Mouse (Mus musculus): ENCODE measurements around the gene Tbrg4. TPM values are rescaled to one million over a fixed set of nuclear protein-coding genes. Genes with fewer than 3 reads are reported as not detected.
"Not testable (repeated sequence)": the region's sequence is repeated elsewhere in the genome, so short reads cannot be mapped to it uniquely, and the experiment has no call there.

Tbrg4 gene
- total RNA-seq (2021), result 100 to 1,000 TPM; 100 to 106 TPM
- long read RNA-seq, experiment 1, transcript Tbrg4-211 (13 exons, 2,324 nt), result minor isoform, 9 of 107 reads
- long read RNA-seq, experiment 1, transcript Tbrg4-201 (12 exons, 2,290 nt), result major isoform, 66 of 107 reads
- long read RNA-seq, experiment 1, partial matches to known transcripts, result 18 of 107 reads
- long read RNA-seq, experiment 1, other reads (novel, unspliced or antisense), result 13 of 107 reads
- long read RNA-seq, experiment 2, transcript Tbrg4-211 (13 exons, 2,324 nt), result minor isoform, 8 of 84 reads
- long read RNA-seq, experiment 2, transcript Tbrg4-201 (12 exons, 2,290 nt), result major isoform, 56 of 84 reads
- long read RNA-seq, experiment 2, partial matches to known transcripts, result 11 of 84 reads
- long read RNA-seq, experiment 2, other reads (novel, unspliced or antisense), result 9 of 84 reads

DNA sequence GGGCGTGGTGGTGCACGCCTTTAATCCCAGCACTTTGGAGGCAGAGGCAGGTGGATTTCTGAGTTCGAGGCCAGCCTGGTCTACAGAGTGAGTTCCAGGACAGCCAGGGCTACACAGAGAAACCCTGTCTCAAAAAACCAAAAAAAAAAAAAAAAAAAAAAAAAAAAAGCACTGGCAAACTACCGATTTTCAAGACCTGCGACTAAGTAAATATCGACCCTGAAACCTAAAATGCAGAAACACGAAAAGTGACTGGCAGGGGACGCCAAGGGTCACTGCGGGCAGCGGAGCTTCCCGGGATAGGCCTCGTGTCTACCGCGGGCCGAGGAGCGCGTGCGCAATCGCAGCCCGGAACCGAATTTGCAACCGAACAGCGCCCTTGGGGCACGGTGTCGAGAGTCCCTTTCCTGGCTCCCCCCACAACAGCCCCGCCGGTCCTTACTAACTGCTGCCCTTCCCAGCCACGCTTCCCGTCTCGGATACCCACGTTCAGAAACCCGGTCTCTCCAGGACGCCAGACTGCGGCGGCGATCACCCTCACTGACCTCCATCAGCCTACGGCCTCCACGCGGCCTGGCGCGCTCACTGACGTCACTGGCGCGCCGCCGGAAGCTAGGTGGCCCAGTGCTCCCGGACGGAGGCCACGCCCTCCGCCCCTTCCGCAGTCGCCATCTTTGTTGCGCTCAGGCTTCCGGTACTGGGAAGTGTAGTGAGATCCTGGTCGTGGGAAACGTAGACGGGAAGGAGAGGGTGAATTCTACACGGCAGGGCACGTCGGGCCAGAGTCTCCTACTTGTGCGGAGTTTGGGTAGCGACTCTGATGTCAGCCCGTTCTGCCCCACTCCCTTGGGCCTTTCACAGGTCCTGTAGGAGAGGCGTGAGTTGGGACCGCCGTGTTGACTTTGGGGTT lies at the start of gene Tbrg4:
TSS of gene Tbrg4 (minus strand) at position 590 of the 910 bp plus-strand sequence.
- DNase-seq, result peak; percentile 95
- intact Hi-C loops (cut with DNase I), result loop anchor here (2.0 kb wide), 2 partner anchors 79 to 159 kb away; partner anchors contain the start of gene Ccm2

DNA sequence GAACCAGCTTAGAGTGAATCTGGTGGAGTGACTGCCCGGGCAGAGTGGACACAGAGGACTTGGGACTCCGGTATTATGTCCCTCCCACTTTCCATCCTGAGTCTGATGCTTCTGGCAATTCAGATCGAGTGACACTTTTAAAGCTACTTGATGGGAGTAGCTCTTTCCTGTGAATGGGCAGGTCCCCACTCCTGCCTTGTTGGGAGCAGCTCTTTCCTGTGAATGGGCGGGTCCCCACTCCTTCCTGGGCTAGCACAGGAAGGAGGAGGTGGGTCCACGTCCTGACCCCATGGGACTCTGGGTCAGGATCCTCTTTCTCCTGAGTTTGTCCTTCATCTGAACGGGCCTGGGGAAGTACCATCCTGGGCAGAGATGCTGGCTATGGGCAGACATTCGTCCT lies 49.5 kb upstream of the Tbrg4 start:
- intact Hi-C loops (cut with DNase I), result loop anchor here (5.0 kb wide), 1 partner anchor 92 kb away; no protein-coding TSS in a partner anchor
- DNase-seq, result peak; percentile 15 to 25

- intact Hi-C loops (cut with DNase I), result loop anchor here (5.0 kb wide), 1 partner anchor 93 kb away; no protein-coding TSS in a partner anchor
- no peak for DNase-seq
These were observed 48.8 kb upstream of the Tbrg4 start for GRCm38 (mm10) chr11:6674701-6675100.

DNA sequence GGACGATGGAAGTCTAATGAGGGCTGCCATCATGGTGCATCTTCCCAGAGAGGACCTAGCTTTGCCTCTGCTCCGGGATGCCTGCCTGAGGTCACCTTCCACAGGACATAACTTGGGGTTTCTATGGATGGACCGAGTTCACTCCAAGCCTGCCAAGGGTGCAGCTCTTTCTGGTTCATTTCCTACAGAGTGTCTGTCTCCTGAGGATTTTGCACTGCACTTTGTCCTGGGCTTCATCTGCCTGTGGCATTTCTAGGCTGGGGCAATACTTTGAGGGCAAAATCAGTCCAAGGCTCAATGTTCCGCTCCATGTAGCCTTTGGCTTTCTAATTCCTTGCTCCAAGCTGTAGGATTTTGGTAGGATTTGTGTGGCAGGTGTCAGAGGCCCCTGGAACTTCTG lies 45.0 kb upstream of the Tbrg4 start:
- intact Hi-C loops (cut with DNase I), result no loop called here
- DNase-seq, result no peak

DNA sequence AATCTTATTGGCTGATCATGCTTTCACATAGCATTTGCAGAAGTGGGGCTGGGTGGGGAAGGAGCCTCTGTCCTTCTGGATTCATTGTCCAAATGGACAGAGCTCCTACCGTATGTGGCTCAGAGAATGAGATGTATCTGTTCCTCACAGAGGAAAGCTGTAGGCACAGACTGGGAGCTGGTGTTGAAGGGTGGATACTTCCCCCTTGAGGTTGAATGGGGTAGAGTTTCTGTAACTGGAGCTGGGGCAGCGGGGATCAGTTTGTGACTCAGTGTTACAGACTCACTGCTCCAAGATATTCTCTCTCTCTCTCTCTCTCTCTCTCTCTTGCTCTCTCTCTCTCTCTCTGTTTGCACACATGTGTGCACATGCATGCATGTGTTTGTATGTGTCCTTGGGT lies 44.2 kb upstream of the Tbrg4 start:
- intact Hi-C loops (cut with DNase I), result no loop called here
- DNase-seq, result no peak

- DNase-seq, result no peak
- intact Hi-C loops (cut with DNase I), result no loop called here
These were observed 43.2 kb upstream of the Tbrg4 start for GRCm38 (mm10) chr11:6669041-6669440.

- DNase-seq, result no peak
- intact Hi-C loops (cut with DNase I), result no loop called here
These were observed 40.8 kb upstream of the Tbrg4 start for GRCm38 (mm10) chr11:6666634-6667033.

- DNase-seq, result no peak
- intact Hi-C loops (cut with DNase I), result no loop called here
These were observed 35.3 kb upstream of the Tbrg4 start for GRCm38 (mm10) chr11:6661206-6661605.

DNA sequence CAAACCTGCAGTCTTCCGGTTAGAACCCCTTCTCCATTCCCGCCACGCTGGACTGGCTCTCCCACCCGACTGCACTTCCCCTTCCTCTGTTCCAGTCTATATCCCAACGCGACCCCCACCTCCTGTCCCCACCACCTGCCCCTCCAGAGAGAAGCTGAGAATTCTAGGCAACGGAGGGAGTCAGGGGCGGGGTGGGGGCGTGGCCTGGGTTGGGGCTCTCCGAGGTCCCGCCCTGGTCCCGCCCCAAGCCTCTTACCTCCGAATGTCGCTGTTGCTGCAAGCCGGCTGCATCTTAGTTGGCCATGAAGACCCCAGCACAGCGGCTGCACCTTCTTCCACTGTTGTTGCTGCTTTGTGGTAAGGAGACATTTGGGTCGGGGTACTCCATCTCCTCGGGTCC lies 32.4 kb upstream of the Tbrg4 start, which contains the start of gene Ramp3:
TSS of gene Ramp3 (plus strand) at position 251 of the 400 bp plus-strand sequence.
- peak; percentile 16 to 30 for DNase-seq
- intact Hi-C loops (cut with DNase I), result loop anchor here (5.0 to 10.0 kb wide), 2 partner anchors 49 to 1647 kb away; no protein-coding TSS in a partner anchor

GRCm38 (mm10) chr11:6654903-6655302 lies 29.0 kb upstream of the Tbrg4 start:
- intact Hi-C loops (cut with DNase I), result loop anchor here (1.0 to 10.0 kb wide), 4 partner anchors 52 to 1650 kb away; no protein-coding TSS in a partner anchor
- peak; percentile 77 to 90 for DNase-seq

- intact Hi-C loops (cut with DNase I), result loop anchor here (10.0 kb wide), 1 partner anchor 1652 kb away; no protein-coding TSS in a partner anchor
- DNase-seq, result not testable (repeated sequence)
These were observed 27.1 kb upstream of the Tbrg4 start for GRCm38 (mm10) chr11:6652978-6653377.

DNA sequence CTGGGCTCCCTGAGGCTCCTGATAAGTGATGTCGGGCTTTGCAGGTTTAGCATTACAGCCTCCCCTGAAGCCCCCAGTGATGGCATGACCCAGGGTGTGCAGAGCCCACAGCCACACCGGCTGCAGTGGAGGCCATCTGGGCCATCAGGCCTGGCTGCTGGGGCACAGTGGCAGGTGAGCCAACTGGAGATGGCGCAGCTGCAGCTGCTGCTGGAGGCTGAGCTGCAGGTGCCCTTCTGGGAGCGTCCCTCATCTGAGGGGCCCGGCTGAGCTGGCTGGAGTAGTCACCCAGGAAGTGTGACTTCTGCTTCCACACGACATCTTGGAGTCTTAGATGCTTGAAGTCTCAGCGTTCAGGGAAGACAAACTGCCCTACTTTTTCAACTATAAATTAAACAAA lies 24.7 kb upstream of the Tbrg4 start:
- intact Hi-C loops (cut with DNase I), result loop anchor here (10.0 kb wide), 1 partner anchor 1654 kb away; no protein-coding TSS in a partner anchor
- no peak for DNase-seq

DNA sequence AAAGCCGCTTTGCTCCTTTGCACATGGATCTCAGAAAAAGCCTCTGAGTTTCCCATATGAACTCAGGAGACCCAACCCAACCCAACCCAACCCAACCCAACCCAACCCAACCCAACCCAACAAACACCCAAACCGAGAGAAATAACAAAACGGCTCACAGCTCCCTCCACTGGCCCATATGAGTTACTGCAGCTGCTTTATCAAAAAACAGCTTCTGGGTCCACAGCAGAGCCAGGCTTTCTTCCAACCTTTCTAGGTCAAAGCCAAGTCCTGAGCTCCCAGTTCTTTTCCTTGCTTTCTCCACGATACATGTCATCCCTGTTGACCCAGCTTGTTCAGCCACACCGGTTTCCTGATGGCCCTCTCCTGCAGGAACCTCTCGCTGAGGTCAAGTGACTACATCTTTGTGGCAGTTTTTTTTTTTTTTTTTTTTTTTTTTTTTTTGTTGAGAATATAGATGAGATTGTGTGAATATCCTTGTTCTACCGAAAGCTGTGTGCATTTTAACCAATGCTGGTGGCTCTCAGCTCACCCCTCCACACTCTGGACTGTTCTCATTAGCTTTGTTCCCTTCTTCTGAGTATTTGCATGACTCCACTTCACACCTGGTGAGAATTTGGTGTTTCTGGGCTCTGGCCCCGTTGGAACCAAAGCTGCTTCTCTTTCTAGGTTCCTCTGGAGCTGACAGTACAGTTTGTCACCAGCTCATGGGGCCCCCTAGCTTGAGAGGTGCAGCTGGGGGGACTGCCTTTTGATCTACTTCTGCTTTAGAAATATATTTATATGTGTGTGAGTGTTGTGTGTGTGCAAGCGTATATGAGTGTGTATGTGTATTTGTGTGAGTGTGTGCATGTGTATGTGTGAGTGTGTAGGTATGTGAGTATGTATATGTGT lies 22.2 kb upstream of the Tbrg4 start:
- DNase-seq, result no peak
- intact Hi-C loops (cut with DNase I), result no loop called here

DNA sequence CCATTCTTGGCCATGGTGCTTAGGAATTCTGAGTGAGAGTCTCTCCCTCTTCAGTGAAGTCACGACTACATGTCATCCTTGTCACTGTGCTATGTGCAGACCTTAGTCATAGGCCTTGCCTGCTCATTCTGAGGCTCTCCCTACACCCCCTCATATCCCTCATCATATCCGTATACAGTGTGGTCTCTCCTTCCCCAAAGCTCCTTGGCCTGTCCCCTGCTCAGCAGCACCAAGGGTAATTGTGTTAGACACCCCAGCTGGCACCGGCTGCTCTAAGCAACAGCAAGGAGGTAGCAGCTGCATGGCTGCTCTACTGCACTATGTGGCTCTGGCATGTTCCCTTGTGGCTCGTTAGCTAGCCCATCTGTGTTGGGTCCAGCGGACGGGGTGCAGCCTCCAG lies 18.7 kb upstream of the Tbrg4 start:
- no peak for DNase-seq
- intact Hi-C loops (cut with DNase I), result no loop called here

DNA sequence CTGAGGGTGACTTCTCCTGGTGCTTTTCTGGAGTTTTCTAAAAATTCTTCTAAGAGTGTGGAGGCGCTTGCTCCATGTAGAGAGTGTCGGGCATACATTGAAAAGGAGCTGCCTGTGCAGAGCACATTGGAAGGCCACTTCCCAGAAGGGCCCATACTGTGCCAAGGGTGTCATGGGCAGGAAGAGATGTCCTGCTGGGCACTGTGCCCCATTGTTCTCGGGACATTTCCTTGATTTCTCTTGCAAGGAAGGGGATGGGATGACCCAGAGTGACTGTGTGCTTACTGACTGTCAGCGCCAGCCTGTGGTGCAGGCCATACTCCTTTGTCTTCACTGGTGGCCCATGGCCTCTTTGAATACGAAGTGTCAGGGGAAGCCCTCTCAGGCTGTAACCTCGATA lies 13.2 kb upstream of the Tbrg4 start:
- intact Hi-C loops (cut with DNase I), result no loop called here
- DNase-seq, result no peak

GRCm38 (mm10) chr11:6638537-6638936 lies 12.7 kb upstream of the Tbrg4 start, which contains the start of gene Wap:
Gene Wap (minus strand): TSS chr11:6638637.
- DNase-seq, result no peak
- intact Hi-C loops (cut with DNase I), result no loop called here

GRCm38 (mm10) chr11:6636150-6636549 lies 10.3 kb upstream of the Tbrg4 start:
- intact Hi-C loops (cut with DNase I), result no loop called here

DNA sequence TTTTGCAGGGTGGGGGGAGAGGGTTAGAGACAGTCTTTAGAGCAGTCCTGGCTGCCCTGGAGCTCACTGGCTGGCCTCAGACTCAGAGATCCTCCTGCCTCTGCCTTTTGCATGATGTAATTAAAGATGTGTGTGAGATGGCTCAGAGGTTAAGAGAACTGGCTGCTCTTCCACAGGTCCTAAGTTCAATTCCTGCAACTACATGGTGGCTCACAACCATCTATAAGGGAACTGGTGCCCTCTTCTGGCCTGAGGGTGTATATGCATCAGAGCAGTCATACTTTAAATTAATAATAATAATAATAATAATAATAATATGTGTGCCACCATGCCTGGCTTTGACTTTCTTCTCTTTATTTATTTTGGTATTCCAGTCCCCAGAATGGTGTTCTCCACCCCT lies 3.8 kb upstream of the Tbrg4 start:
- peak in 1 of 2 experiments; percentile 48 for DNase-seq

More at GRCm38 (mm10) chr11:6636150-6636549, 10.3 kb upstream of the Tbrg4 start:
- no peak for DNase-seq

GRCm38 (mm10) chr11:6628568-6628967 lies 2.7 kb upstream of the Tbrg4 start:
- DNase-seq, result peak; percentile 38 to 64
- intact Hi-C loops (cut with DNase I), result no loop called here

More for the DNA sequence above, 3.8 kb upstream of the Tbrg4 start:
- intact Hi-C loops (cut with DNase I), result no loop called here

All from heart, postnatal 14 days (tissue).